Mouse (Mus musculus) ES-E14 (cell line): Measurements from ENCODE around the gene Erp27. TPM values are rescaled to one million over a fixed set of nuclear protein-coding genes. Genes with fewer than 3 reads are reported as not detected.

ENCODE experiments used
- DNase-seq: peaks from one replicate; pipeline ENCODE4 v3.0.0-alpha.2; 2013; ENCODE audit warnings: low read depth, low spot score
- H3K27ac ChIP-seq: 2 replicates; pipeline ENCODE4 v1.5.1; 2012; ENCODE audit warnings: low read depth, mild to moderate bottlenecking, low read length, moderate library complexity, mixed read lengths; ENCODE audit not compliant: poor library complexity, insufficient read depth, severe bottlenecking
- H3K36me3 ChIP-seq: 2 replicates; pipeline ENCODE4 v1.6.1; 2012; ENCODE audit warnings: mild to moderate bottlenecking, low read length, moderate library complexity, mixed read lengths; ENCODE audit not compliant: control insufficient read depth, poor library complexity, insufficient read depth, severe bottlenecking
- H3K4me1 ChIP-seq, 2 experiments: fragments of 150-350 bp in 1 of 2; sonication (generic) in 1 of 2; 2 replicates each; pipeline ENCODE4 v1.6.1; 2012; ENCODE audit warnings: low read length in 2 of 2, mild to moderate bottlenecking in 1 of 2, mixed read lengths in 1 of 2; ENCODE audit not compliant: control insufficient read depth in 2 of 2, insufficient read depth in 2 of 2, poor library complexity in 1 of 2
- H3K4me3 ChIP-seq, 2 experiments: fragments of 150-350 bp in 1 of 2; sonication (generic) in 1 of 2; 2 replicates each; pipeline ENCODE4 v1.5.1; 2012; ENCODE audit warnings: low read length in 2 of 2, low read depth in 1 of 2, mild to moderate bottlenecking in 1 of 2, mixed read lengths in 1 of 2; ENCODE audit not compliant: insufficient read depth in 1 of 2, poor library complexity in 1 of 2, severe bottlenecking in 1 of 2
- H3K9ac ChIP-seq: 2 replicates; pipeline ENCODE4 v1.6.1; 2012; ENCODE audit warnings: low read depth, mild to moderate bottlenecking, low read length, mixed read lengths; ENCODE audit not compliant: poor library complexity, insufficient read depth, severe bottlenecking
- H3K9me3 ChIP-seq: fragments of 150-350 bp; sonication (generic); 2 replicates; pipeline ENCODE4 v1.6.1; 2012; ENCODE audit warnings: low read depth, mild to moderate bottlenecking, low read length; ENCODE audit not compliant: control insufficient read depth, insufficient read depth
- CHD2 ChIP-seq: IDR thresholded peaks from 2 replicates; pipeline ENCODE4 v1.6.1; 2014; ENCODE audit warnings: mild to moderate bottlenecking, low read depth, low read length, inconsistent platforms
- HCFC1 ChIP-seq: IDR thresholded peaks from 2 replicates; pipeline ENCODE4 v1.6.1; 2012; ENCODE audit warnings: low read length, inconsistent platforms, borderline replicate concordance; ENCODE audit not compliant: insufficient read depth
- MAFK ChIP-seq: IDR thresholded peaks from 2 replicates; pipeline ENCODE4 v1.6.1; 2014; ENCODE audit warnings: mild to moderate bottlenecking, low read depth, low read length, inconsistent platforms; ENCODE audit not compliant: insufficient read depth
- ZC3H11A ChIP-seq: IDR thresholded peaks from 2 replicates; pipeline ENCODE4 v1.6.1; 2012; ENCODE audit warnings: low read depth, mild to moderate bottlenecking, inconsistent platforms, low read length, borderline replicate concordance
- ZNF384 ChIP-seq: IDR thresholded peaks from 2 replicates; pipeline ENCODE4 v1.6.1; 2012; ENCODE audit warnings: low read depth, low read length, inconsistent platforms
- in situ Hi-C, 2 experiments: fragments of 600-800 bp; cut with MboI; formaldehyde crosslinking; loops; one replicate each; pipeline ENCODE4 v1.15.1; 2025; ENCODE audit warnings: low sequenced_read_pairs in 2 of 2, inconsistent platforms in 1 of 2; ENCODE audit not compliant: unreplicated experiment in 2 of 2
- total RNA-seq: library from RNA; depleted of rRNA; stranded (reverse); fragments of 300-350 nt; gene quantifications from 2 replicates; pipeline ENCODE4 v1.2.3, GENCODE M21; 2012

The Erp27 gene
- total RNA-seq, 1 experiment = not detected

DNA sequence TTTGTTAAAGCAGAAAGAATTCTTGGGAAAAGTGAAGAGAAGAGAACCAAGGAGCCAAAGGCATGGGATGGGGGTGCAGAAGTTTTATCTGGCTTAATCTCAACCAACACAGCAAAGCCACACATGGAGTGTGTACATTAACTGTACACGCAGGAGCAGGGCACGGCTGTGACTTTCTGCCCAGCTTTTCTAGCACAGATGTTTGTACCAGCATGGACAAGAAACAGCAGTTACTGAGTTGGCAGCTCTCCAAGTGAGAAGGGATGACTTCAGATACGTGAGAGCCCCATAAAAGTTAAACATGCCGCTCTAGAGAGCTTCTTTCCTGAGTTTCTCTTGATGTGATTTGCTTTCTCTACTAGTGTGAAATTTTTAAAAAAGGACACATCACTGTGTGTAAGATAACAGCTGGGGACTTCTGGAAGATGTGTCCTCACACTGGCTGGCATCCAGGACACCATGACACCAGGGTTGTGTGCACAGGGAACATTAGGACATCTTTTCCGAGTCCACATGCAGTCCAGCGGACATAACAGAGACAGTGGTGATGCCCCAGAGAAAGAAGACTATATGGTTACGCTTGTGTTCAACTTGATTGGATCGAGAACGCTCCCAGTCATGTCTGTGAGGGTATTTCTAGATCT lies 11.6 kb downstream of the Erp27 start:
- H3K4me1 ChIP-seq = peaks cover 1 to 6% of the 10 kb centered on the region in 2 experiments; a peak in 2 of 4 replicates
- no peak overlapping the region for H3K4me3 ChIP-seq
- no peak for TF ChIP-seq ZNF384
- TF ChIP-seq HCFC1 = no peak
- no peak for TF ChIP-seq MAFK
- no peak for TF ChIP-seq ZC3H11A
- TF ChIP-seq CHD2 = no peak
- no peaks in the 10 kb centered on the region for H3K36me3 ChIP-seq
- no peak overlapping the region for H3K9ac ChIP-seq
- H3K9me3 ChIP-seq = no peaks in the 10 kb centered on the region
- DNase-seq = no peak
- H3K27ac ChIP-seq = no peak overlapping the region
- in situ Hi-C loops = no loop called here

- peaks cover 1 to 6% of the 10 kb centered on the region in 2 experiments; a peak in 2 of 4 replicates for H3K4me1 ChIP-seq
- H3K27ac ChIP-seq = no peak overlapping the region
- no peak overlapping the region; a peak in 1 of 4 replicates for H3K4me3 ChIP-seq
- H3K9ac ChIP-seq = no peak overlapping the region
- H3K36me3 ChIP-seq = no peaks in the 10 kb centered on the region
- no peaks in the 10 kb centered on the region for H3K9me3 ChIP-seq
- in situ Hi-C loops = no loop called here
- no peak for TF ChIP-seq ZC3H11A
- no peak for TF ChIP-seq MAFK
- TF ChIP-seq HCFC1 = no peak
- no peak for TF ChIP-seq ZNF384
- no peak for TF ChIP-seq CHD2
- DNase-seq = no peak
Measured at GRCm38 (mm10) chr6:136906937-136907293, 15.1 kb downstream of the Erp27 start.

GRCm38 (mm10) chr6:136906283-136906936 lies 15.6 kb downstream of the Erp27 start:
- H3K9ac ChIP-seq = no peak overlapping the region
- H3K4me3 ChIP-seq = no peak overlapping the region; a peak in 1 of 4 replicates
- peaks cover 1 to 6% of the 10 kb centered on the region in 2 experiments; a peak in 2 of 4 replicates for H3K4me1 ChIP-seq
- TF ChIP-seq ZNF384 = no peak
- TF ChIP-seq CHD2 = no peak
- no peak for DNase-seq
- in situ Hi-C loops = no loop called here
- no peaks in the 10 kb centered on the region for H3K36me3 ChIP-seq
- H3K27ac ChIP-seq = no peak overlapping the region
- H3K9me3 ChIP-seq = no peaks in the 10 kb centered on the region

DNA sequence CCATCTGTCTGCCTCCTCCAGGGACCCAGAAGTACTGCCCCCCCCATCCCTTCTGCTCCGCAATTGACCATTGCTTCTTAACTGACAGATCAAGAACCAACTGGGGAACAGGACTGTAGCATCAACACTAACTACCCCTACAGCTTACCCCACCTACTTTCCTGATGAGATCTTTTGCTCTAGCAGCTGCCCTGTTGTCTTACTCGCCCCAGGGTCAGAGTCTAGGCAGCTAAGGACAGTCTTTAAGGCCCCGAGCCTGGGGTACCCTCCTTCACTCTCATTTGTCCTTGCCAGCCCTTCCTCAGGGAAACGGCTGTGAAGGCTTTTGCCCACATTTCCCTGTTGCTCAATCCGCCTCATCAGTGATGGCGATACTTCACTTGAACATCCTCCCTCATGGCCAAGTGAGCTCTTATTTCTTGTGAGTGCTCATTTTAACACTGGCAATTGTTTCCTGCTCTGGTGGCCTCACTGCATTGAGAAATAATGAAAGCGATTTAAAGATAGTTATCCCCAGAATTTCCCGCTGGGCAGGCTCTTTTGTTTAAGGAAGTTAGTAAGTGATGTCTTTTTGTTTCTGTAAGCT lies 18.0 kb downstream of the Erp27 start:
- Histone ChIP-seq H3K9me3 (no peaks in the 10 kb centered on the region), H3K27ac (no peak overlapping the region), H3K36me3 (no peaks in the 10 kb centered on the region), H3K4me1 (peaks cover 1 to 6% of the 10 kb centered on the region in 2 experiments; a peak in 2 of 4 replicates), H3K9ac (no peak overlapping the region), H3K4me3 (no peak overlapping the region)
- DNase-seq = no peak
- in situ Hi-C loops = no loop called here
- TF ChIP-seq ZC3H11A (no peak), MAFK (no peak), CHD2 (no peak), ZNF384 (no peak), HCFC1 (no peak)
